Mouse (Mus musculus): ENCODE measurements around the gene Foxa3.

DNA sequence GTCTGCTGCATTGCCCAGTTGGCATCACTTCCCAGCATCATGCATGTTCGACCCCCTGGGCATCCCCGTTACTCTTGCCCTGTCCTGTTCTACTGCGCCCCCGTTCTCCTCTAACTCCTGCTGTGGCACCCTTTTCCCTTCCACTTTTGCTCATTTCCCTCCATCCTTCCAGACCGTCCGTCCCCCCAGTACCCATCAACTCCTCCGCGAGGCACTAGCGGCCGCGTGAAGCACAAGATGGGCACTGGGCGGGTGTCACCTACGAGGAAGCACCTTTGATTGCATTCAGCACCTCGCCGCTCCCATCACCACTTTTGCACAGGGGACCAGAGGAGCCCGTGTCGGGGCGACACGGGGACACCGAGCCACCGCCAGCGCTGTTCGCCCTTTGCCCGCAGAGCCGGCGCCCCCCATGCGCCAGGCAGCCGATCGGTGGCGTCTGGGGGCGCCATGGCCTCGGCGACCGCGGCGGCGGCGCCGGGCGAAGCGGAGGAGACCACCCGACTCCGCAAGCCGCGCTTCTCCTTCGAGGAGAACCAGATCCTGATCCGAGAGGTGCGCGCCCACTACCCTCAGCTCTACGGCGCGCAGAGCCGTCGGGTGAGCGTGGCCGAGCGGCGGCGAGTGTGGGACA is 31.6 kb downstream of the Foxa3 start:
- TF ChIP-seq CTCF (IDR thresholded peaks at IDR 0.05; ENCODE audit: low read depth) (no peak), EP300 (IDR thresholded peaks at IDR 0.05; ENCODE audit: low read depth) (no peak)

Measured in heart, postnatal 0 days (tissue).